Mouse (Mus musculus) brown adipose tissue, adult 24 weeks (tissue): ENCODE results near the gene Fam162b. TPM values are rescaled to one million over a fixed set of nuclear protein-coding genes. Genes with fewer than 3 reads are reported as not detected.

Source experiments
- H3K27ac ChIP-seq: fragments of 200-500 bp; replicated peaks from 2 replicates; pipeline ENCODE4 v1.5.1; 2012; ENCODE audit warnings: low read depth, mild to moderate bottlenecking, low read length
- H3K4me1 ChIP-seq: fragments of 200-500 bp; 2 replicates; pipeline ENCODE4 v1.6.1; 2012; ENCODE audit warnings: low read length, mixed read lengths; ENCODE audit not compliant: control insufficient read depth, insufficient read depth, insufficient read length
- H3K4me3 ChIP-seq: fragments of 200-500 bp; 2 replicates; pipeline ENCODE4 v1.5.1; 2012; ENCODE audit warnings: low read depth, mild to moderate bottlenecking, low read length, moderate library complexity; ENCODE audit not compliant: insufficient read depth
- polyA plus RNA-seq: library from polyadenylated mRNA; stranded (reverse); fragments of >200 nt; gene quantifications from 2 replicates; pipeline ENCODE4 v1.2.4, GENCODE M21; 2012; ENCODE audit not compliant: missing spikeins, insufficient read depth, insufficient read length

Fam162b gene
- polyA plus RNA-seq, 1 experiment, result not detected

GRCm38 (mm10) chr10:51584378-51584777 is 5.9 kb downstream of the Fam162b start:
- Histone ChIP-seq H3K4me1 (no peaks in the 10 kb centered on the region), H3K27ac (no peak overlapping the region), H3K4me3 (no peak overlapping the region)

GRCm38 (mm10) chr10:51571225-51571996 is 18.9 kb downstream of the Fam162b start:
- H3K27ac ChIP-seq, result no peak overlapping the region
- H3K4me3 ChIP-seq, result no peak overlapping the region
- H3K4me1 ChIP-seq, result no peaks in the 10 kb centered on the region

GRCm38 (mm10) chr10:51556005-51556404 is 34.3 kb downstream of the Fam162b start:
- Histone ChIP-seq H3K4me1 (no peaks in the 10 kb centered on the region), H3K4me3 (no peak overlapping the region), H3K27ac (no peak overlapping the region)

- Histone ChIP-seq H3K4me3 (peak overlapping the region; percentile 28), H3K4me1 (no peaks in the 10 kb centered on the region), H3K27ac (no peak overlapping the region)
Observed at GRCm38 (mm10) chr10:51553348-51554123, 36.8 kb downstream of the Fam162b start.

Other genes with a start within 250 kb of the Fam162b start
- 2.9 TPM in 1 of 2 replicates, not detected in the other for gene Gm49339, start 109.9 kb downstream of the Fam162b start, polyA plus RNA-seq
- gene Lilr4b, start 109.9 kb downstream of the Fam162b start, polyA plus RNA-seq, result 1.0 and 2.3 TPM in 2 replicates
- 5.8 and 7.6 TPM in 2 replicates for gene Lilrb4a, start 99.6 kb downstream of the Fam162b start, polyA plus RNA-seq
- gene Gprc6a, start 40.9 kb upstream of the Fam162b start, polyA plus RNA-seq, result not detected in 2 replicates
- gene Rfx6, start 87.2 kb upstream of the Fam162b start, polyA plus RNA-seq, result not detected in 2 replicates